Mouse (Mus musculus) limb, embryonic 13.5 days (tissue): ENCODE data around the gene Dok5. TPM values are rescaled to one million over a fixed set of nuclear protein-coding genes. Genes with fewer than 3 reads are reported as not detected.

ENCODE experiments used
- ATAC-seq: fragments of 200-750 bp; cut with Nextera tagmentation; 2 replicates; pipeline ENCODE4 v1.8.0; 2017; ENCODE audit warnings: low read depth, moderate number of reproducible peaks, moderate TSS enrichment; ENCODE audit not compliant: low FRiP score
- H3K27ac ChIP-seq: fragments of 300-500 bp; sonication (generic); 2 replicates; pipeline ENCODE4 v1.5.1; 2015; ENCODE audit warnings: inconsistent platforms, mild to moderate bottlenecking, moderate library complexity
- H3K27me3 ChIP-seq: fragments of 300-500 bp; sonication (generic); 2 replicates; pipeline ENCODE4 v1.6.1; 2015; ENCODE audit warnings: mild to moderate bottlenecking, inconsistent platforms
- H3K36me3 ChIP-seq: fragments of 300-500 bp; sonication (generic); 2 replicates; pipeline ENCODE4 v1.6.1; 2015; ENCODE audit warnings: inconsistent platforms, mild to moderate bottlenecking, moderate library complexity
- H3K4me1 ChIP-seq: fragments of 300-500 bp; sonication (generic); 2 replicates; pipeline ENCODE4 v1.6.1; 2015; ENCODE audit warnings: inconsistent platforms
- H3K4me2 ChIP-seq: fragments of 300-500 bp; sonication (generic); replicated peaks from 2 replicates; pipeline ENCODE4 v1.6.1; 2015; ENCODE audit warnings: inconsistent platforms, mild to moderate bottlenecking, moderate library complexity
- H3K4me3 ChIP-seq: fragments of 300-500 bp; sonication (generic); 2 replicates; pipeline ENCODE4 v1.5.1; 2015; ENCODE audit warnings: moderate library complexity, mild to moderate bottlenecking, inconsistent platforms
- H3K9ac ChIP-seq: fragments of 300-500 bp; sonication (generic); 2 replicates; pipeline ENCODE4 v1.6.1; 2015; ENCODE audit warnings: mild to moderate bottlenecking, inconsistent platforms
- H3K9me3 ChIP-seq: fragments of 300-500 bp; sonication (generic); 2 replicates; pipeline ENCODE4 v1.6.1; 2016; ENCODE audit warnings: inconsistent platforms
- WGBS: fragments of 180-500 bp; shearing (Covaris S2); methylation state at CpG from one replicate; pipeline ENCODE4 v1.1.7; 2015; 5-methylcytosine and 5-hydroxymethylcytosine counted together
- polyA plus RNA-seq: library from polyadenylated mRNA; unstranded; fragments of >200 nt; fragmentation: Nextera tagmentation; extraction: Ambion mirVana; gene quantifications from 2 replicates; pipeline ENCODE4 v1.2.1, GENCODE M21; 2015

Gene Dok5
- polyA plus RNA-seq, 1 experiment from 2014 or later, result 11.0 TPM

DNA sequence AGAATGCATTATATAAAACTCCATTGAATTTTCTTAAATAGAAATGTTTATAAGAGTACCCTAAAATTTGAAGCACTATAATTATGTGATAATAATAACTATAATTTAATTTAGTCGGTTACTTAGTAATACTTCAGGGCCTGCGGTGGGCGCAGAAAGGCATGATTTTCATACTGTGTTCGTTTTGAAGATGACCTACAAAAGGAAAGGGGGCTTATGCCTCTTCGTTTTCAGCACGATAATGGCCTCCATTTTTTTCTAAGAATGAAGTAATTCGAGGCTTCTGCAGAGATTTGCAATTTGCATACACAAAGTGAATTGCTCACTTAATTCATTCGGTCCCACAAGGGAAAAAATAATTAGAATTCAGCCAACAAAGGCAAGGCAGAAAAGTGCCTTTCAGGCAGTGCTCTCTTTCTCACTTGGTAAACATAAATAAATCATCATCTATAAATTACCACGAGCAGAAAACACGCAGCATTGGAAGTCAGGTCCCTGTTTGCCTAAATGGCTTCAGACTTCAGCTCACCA, 76.7 kb downstream of the Dok5 start:
- no peak for ATAC-seq
- no peak overlapping the region for H3K4me2 ChIP-seq
- H3K4me1 ChIP-seq, result peaks cover 8% of the 10 kb centered on the region
- no peaks in the 10 kb centered on the region for H3K9me3 ChIP-seq
- no peaks in the 10 kb centered on the region for H3K36me3 ChIP-seq
- no peak overlapping the region for H3K4me3 ChIP-seq
- H3K27ac ChIP-seq, result no peak overlapping the region
- WGBS, result 62% methylated on average over 10 of the region's 10 CpGs
- no peaks in the 10 kb centered on the region for H3K27me3 ChIP-seq
- H3K9ac ChIP-seq, result no peak overlapping the region

- 61% methylated on average over 9 of the region's 9 CpGs for WGBS
- ATAC-seq, result no peak
- Histone ChIP-seq H3K4me1 (peaks cover 6% of the 10 kb centered on the region), H3K4me2 (no peak overlapping the region), H3K27ac (no peak overlapping the region), H3K27me3 (no peaks in the 10 kb centered on the region), H3K4me3 (no peak overlapping the region), H3K9ac (no peak overlapping the region), H3K9me3 (no peaks in the 10 kb centered on the region), H3K36me3 (no peaks in the 10 kb centered on the region)
These were observed 79.7 kb downstream of the Dok5 start for GRCm38 (mm10) chr2:170811356-170811755.

GRCm38 (mm10) chr2:170816302-170816701, 84.7 kb downstream of the Dok5 start:
- no peak overlapping the region for H3K4me3 ChIP-seq
- H3K4me1 ChIP-seq, result no peaks in the 10 kb centered on the region
- no peak overlapping the region for H3K4me2 ChIP-seq
- no peak for ATAC-seq
- H3K27ac ChIP-seq, result no peak overlapping the region
- WGBS, result 72% methylated on average over 8 of the region's 8 CpGs
- H3K9me3 ChIP-seq, result 0 out of 2 replicates have a peak, but pooled peaks cover 9% of the 10 kb centered on the region
- H3K36me3 ChIP-seq, result no peaks in the 10 kb centered on the region
- no peaks in the 10 kb centered on the region for H3K27me3 ChIP-seq
- no peak overlapping the region for H3K9ac ChIP-seq

DNA sequence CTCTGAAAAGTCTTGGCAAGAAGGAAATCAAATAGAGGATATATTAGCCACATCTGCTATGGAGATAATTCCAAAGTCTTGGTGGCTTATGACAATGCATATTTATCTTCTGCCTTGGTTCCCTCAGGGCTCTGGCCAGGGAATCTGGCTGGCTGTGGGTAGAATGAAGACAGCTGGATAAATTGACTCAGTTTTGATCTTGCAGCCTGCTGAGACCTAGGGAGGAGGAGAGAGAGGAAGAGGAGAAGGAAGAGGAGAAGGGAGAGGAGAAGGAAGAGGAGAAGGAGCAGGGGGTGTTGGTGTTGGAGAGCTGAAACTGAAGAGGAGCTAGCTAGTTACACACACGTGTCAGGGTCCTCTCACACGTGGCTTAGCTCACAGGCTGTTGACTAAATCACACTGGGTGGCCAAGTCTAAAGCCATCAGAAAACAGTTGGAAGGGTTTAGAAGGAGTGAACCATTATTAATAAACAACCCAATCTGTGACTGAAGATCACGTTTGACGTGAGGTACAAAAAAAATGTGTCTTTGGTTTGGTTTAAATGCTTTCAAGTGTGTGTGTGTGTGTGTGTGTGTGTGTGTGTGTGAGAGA, 85.6 kb downstream of the Dok5 start:
- WGBS, result 78% methylated on average over 4 of the region's 4 CpGs
- no peak overlapping the region for H3K4me2 ChIP-seq
- H3K9me3 ChIP-seq, result 0 out of 2 replicates have a peak, but pooled peaks cover 9% of the 10 kb centered on the region
- no peaks in the 10 kb centered on the region for H3K36me3 ChIP-seq
- H3K4me1 ChIP-seq, result no peaks in the 10 kb centered on the region
- H3K27me3 ChIP-seq, result no peaks in the 10 kb centered on the region
- no peak overlapping the region for H3K27ac ChIP-seq
- no peak overlapping the region for H3K9ac ChIP-seq
- no peak overlapping the region for H3K4me3 ChIP-seq
- ATAC-seq, result no peak

- Histone ChIP-seq H3K4me3 (peak overlapping the region; percentile 34), H3K4me1 (peaks cover 5% of the 10 kb centered on the region; the same call in 1 of the 2 replicates), H3K4me2 (peak overlapping the region; percentile 63), H3K27ac (no peak overlapping the region), H3K9ac (peak overlapping the region; percentile 56), H3K36me3 (no peaks in the 10 kb centered on the region), H3K9me3 (no peaks in the 10 kb centered on the region), H3K27me3 (no peaks in the 10 kb centered on the region)
- 0 out of 2 replicates have a peak, but pooled peaks have one; percentile 57 for ATAC-seq
- 18% methylated on average over 17 of the region's 17 CpGs for WGBS
These were observed 95.3 kb downstream of the Dok5 start for GRCm38 (mm10) chr2:170826821-170827441.

- Histone ChIP-seq H3K4me1 (peaks cover 5% of the 10 kb centered on the region; the same call in 1 of the 2 replicates), H3K9ac (no peak overlapping the region), H3K4me3 (no peak overlapping the region), H3K27ac (no peak overlapping the region), H3K36me3 (no peaks in the 10 kb centered on the region), H3K4me2 (no peak overlapping the region), H3K9me3 (no peaks in the 10 kb centered on the region), H3K27me3 (no peaks in the 10 kb centered on the region)
- WGBS, result 59% methylated on average over 7 of the region's 7 CpGs
- no peak for ATAC-seq
These were observed 97.2 kb downstream of the Dok5 start for GRCm38 (mm10) chr2:170828757-170829156.

DNA sequence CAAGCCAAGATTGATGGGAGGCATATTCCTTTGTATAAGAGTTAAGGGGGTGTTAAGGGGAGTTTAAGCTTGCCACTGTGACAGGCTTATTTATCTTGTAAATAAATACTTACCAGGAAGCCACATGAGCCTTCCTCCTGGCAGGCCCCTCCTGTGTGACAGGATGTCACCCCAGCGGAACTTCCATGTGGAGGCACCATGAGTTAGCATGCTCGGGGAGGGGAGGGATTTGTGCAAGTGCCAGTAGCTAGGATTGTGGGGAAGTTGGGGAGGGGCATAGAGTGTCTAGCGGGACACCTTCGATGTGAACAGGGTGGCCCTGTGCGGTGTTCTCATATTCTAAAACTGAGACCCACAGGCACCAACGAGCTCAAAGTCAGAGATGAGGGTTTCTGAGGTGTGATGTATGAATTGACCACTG, 97.6 kb downstream of the Dok5 start:
- peaks cover 5% of the 10 kb centered on the region; the same call in 1 of the 2 replicates for H3K4me1 ChIP-seq
- H3K9me3 ChIP-seq, result no peaks in the 10 kb centered on the region
- no peak overlapping the region for H3K27ac ChIP-seq
- no peaks in the 10 kb centered on the region for H3K27me3 ChIP-seq
- ATAC-seq, result no peak
- H3K9ac ChIP-seq, result no peak overlapping the region
- H3K4me2 ChIP-seq, result no peak overlapping the region
- H3K36me3 ChIP-seq, result no peaks in the 10 kb centered on the region
- no peak overlapping the region for H3K4me3 ChIP-seq
- 78% methylated on average over 6 of the region's 6 CpGs for WGBS

- Histone ChIP-seq H3K27ac (no peak overlapping the region), H3K9me3 (no peaks in the 10 kb centered on the region), H3K9ac (no peak overlapping the region), H3K36me3 (no peaks in the 10 kb centered on the region), H3K4me1 (peaks cover 9% of the 10 kb centered on the region; the same call in 1 of the 2 replicates), H3K4me3 (no peak overlapping the region), H3K27me3 (no peaks in the 10 kb centered on the region), H3K4me2 (no peak overlapping the region)
- no peak for ATAC-seq
- 91% methylated on average over 14 of the region's 14 CpGs for WGBS
These were observed 98.4 kb downstream of the Dok5 start for GRCm38 (mm10) chr2:170829988-170830387.

DNA sequence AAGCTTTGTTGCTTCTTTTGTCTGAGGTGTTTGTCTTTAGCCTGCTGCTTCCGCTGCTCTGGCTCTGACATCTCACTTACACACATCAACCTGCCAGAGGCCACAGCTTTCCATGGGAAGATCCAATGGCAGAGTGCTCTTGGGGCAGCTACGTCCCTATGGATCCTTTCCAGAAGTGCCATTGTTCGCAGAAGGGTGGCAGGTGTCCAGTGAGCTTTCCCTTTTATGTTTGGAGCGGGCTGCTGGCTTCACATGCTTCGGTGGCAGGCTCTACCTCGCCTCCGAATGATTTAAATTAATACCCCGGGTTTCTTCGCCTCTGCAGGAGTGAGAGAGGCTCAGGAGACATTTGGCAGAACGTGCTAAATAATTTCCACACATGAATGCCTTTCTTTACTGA, 105.3 kb downstream of the Dok5 start:
- Histone ChIP-seq H3K27ac (no peak overlapping the region), H3K4me3 (no peak overlapping the region), H3K4me2 (no peak overlapping the region), H3K27me3 (no peaks in the 10 kb centered on the region), H3K36me3 (no peaks in the 10 kb centered on the region), H3K9me3 (no peaks in the 10 kb centered on the region), H3K9ac (no peak overlapping the region), H3K4me1 (peaks cover 4% of the 10 kb centered on the region; the same call in 1 of the 2 replicates)
- 57% methylated on average over 10 of the region's 10 CpGs for WGBS
- no peak for ATAC-seq

- Histone ChIP-seq H3K4me2 (no peak overlapping the region), H3K4me3 (no peak overlapping the region), H3K4me1 (peaks cover 4% of the 10 kb centered on the region; the same call in 1 of the 2 replicates), H3K27ac (no peak overlapping the region), H3K27me3 (no peaks in the 10 kb centered on the region), H3K9me3 (no peaks in the 10 kb centered on the region), H3K36me3 (no peaks in the 10 kb centered on the region), H3K9ac (no peak overlapping the region)
- no peak for ATAC-seq
- 79% methylated on average over 11 of the region's 11 CpGs for WGBS
These were observed 105.8 kb downstream of the Dok5 start for GRCm38 (mm10) chr2:170837363-170837762.

DNA sequence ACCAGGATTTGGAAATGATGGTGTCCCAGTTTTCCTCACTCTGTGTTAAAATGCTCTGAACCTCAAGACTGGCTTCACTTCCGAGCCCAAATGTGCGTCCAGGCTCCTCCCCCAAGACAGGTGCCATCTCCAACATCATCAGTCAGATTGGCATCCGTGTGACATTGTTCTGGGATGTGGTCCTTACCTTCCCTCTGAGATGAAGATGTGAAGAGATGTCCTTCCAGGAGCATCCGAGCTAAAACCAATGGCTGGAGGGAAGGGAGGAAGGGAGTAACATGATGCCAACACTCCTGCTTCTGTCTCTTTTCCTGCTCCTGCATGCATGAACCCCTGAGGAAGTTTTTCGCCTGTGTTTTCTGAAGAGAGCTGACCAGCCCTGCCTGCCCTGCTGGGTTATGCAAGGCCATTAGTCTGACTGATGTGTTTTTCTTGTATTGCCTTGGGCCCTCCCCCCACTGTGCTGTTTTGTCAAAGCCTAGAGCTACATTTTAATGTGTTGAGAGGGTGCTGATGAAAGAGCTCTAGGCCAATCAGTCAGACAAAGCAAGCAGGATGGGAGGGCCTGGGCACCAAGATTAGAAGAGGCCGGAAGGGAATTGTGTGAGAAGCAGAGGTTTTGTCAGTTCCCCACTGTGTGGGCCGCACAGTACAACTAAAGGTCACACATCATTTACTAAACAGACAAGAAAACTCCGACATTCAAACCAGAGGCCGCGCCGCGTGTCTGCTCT, 106.4 kb downstream of the Dok5 start:
- Histone ChIP-seq H3K9me3 (no peaks in the 10 kb centered on the region), H3K27ac (no peak overlapping the region), H3K4me1 (peaks cover 4% of the 10 kb centered on the region; the same call in 1 of the 2 replicates), H3K4me3 (no peak overlapping the region), H3K4me2 (no peak overlapping the region), H3K27me3 (no peaks in the 10 kb centered on the region), H3K9ac (no peak overlapping the region), H3K36me3 (no peaks in the 10 kb centered on the region)
- 47% methylated on average over 12 of the region's 12 CpGs for WGBS
- no peak for ATAC-seq

- peak; percentile 32; the same call in 1 of the 2 replicates for ATAC-seq
These were observed 109.9 kb downstream of the Dok5 start for GRCm38 (mm10) chr2:170841441-170841965.

More at GRCm38 (mm10) chr2:170841441-170841965, 109.9 kb downstream of the Dok5 start:
- no peak overlapping the region for H3K9ac ChIP-seq
- no peak overlapping the region for H3K27ac ChIP-seq
- no peaks in the 10 kb centered on the region for H3K27me3 ChIP-seq
- H3K9me3 ChIP-seq, result no peaks in the 10 kb centered on the region
- H3K4me2 ChIP-seq, result no peak overlapping the region
- H3K36me3 ChIP-seq, result no peaks in the 10 kb centered on the region
- H3K4me1 ChIP-seq, result no peaks in the 10 kb centered on the region; the same call in 1 of the 2 replicates
- no peak overlapping the region for H3K4me3 ChIP-seq
- 71% methylated on average over 13 of the region's 13 CpGs for WGBS
